Mouse (Mus musculus): ENCODE results near the gene Olfr527. TPM values are rescaled to one million over a fixed set of nuclear protein-coding genes. Genes with fewer than 3 reads are reported as not detected.

The Olfr527 gene
- polyA plus RNA-seq, 1 experiment = not detected

GRCm38 (mm10) chr7:140376231-140376630 is 42.4 kb downstream of the Olfr527 start, which contains the start of gene Olfr530:
Olfr530 (minus strand) TSS chr7:140376331.
- TF ChIP-seq POLR2A (IDR thresholded peaks at IDR 0.05; ENCODE audit: borderline replicate concordance, low read depth, low read length) = no peak
- TF ChIP-seq CTCF (IDR thresholded peaks at IDR 0.05; ENCODE audit: low read depth, low read length) = no peak
- Histone ChIP-seq H3K4me1 (ENCODE audit: control insufficient read depth, insufficient read depth, low read length) (no peaks in the 10 kb centered on the region), H3K4me3 (ENCODE audit: insufficient read depth, low read length) (no peak within 1 kb of the TSS), H3K27ac (ENCODE audit: insufficient read depth, low read depth, low read length) (no peak within 1 kb of the TSS)

GRCm38 (mm10) chr7:140376911-140377310 is 43.1 kb downstream of the Olfr527 start:
- Histone ChIP-seq H3K4me1 (ENCODE audit: control insufficient read depth, insufficient read depth, low read length) (no peaks in the 10 kb centered on the region), H3K4me3 (ENCODE audit: insufficient read depth, low read length) (no peak overlapping the region), H3K27ac (ENCODE audit: insufficient read depth, low read depth, low read length) (no peak overlapping the region)
- TF ChIP-seq CTCF (IDR thresholded peaks at IDR 0.05; ENCODE audit: low read depth, low read length) (no peak), POLR2A (IDR thresholded peaks at IDR 0.05; ENCODE audit: borderline replicate concordance, low read depth, low read length) (no peak)

Other genes starting within 250 kb of the Olfr527 start
- not detected in 2 replicates for gene Prap1, start 240.6 kb upstream of the Olfr527 start, polyA plus RNA-seq (2012; ENCODE audit: insufficient read depth, insufficient read length, missing spikeins)
- gene Fuom, start 231.6 kb upstream of the Olfr527 start, polyA plus RNA-seq (2012; ENCODE audit: insufficient read depth, insufficient read length, missing spikeins) = 19.0 and 22.5 TPM in 2 replicates
- 20.1 and 25.9 TPM in 2 replicates for gene Paox, start 218.2 kb upstream of the Olfr527 start, polyA plus RNA-seq (2012; ENCODE audit: insufficient read depth, insufficient read length, missing spikeins)
- 44.9 and 45.7 TPM in 2 replicates for gene Echs1, start 217.5 kb upstream of the Olfr527 start, polyA plus RNA-seq (2012; ENCODE audit: insufficient read depth, insufficient read length, missing spikeins)
- gene Mtg1, start 196.5 kb upstream of the Olfr527 start, polyA plus RNA-seq (2012; ENCODE audit: insufficient read depth, insufficient read length, missing spikeins) = 10.5 and 10.8 TPM in 2 replicates
- gene Sprn, start 179.1 kb upstream of the Olfr527 start, polyA plus RNA-seq (2012; ENCODE audit: insufficient read depth, insufficient read length, missing spikeins) = not detected in 2 replicates
- not detected in 2 replicates for gene Olfr522, start 169.3 kb upstream of the Olfr527 start, polyA plus RNA-seq (2012; ENCODE audit: insufficient read depth, insufficient read length, missing spikeins)
- not detected in 2 replicates for gene Olfr523, start 160.8 kb upstream of the Olfr527 start, polyA plus RNA-seq (2012; ENCODE audit: insufficient read depth, insufficient read length, missing spikeins)
- not detected in 2 replicates for gene Olfr524, start 128.1 kb upstream of the Olfr527 start, polyA plus RNA-seq (2012; ENCODE audit: insufficient read depth, insufficient read length, missing spikeins)
- not detected in 2 replicates for gene Cd163l1, start 115.8 kb upstream of the Olfr527 start, polyA plus RNA-seq (2012; ENCODE audit: insufficient read depth, insufficient read length, missing spikeins)
- gene 5830411N06Rik, start 86.7 kb upstream of the Olfr527 start, polyA plus RNA-seq (2012; ENCODE audit: insufficient read depth, insufficient read length, missing spikeins) = not detected in 2 replicates
- gene Olfr525, start 13.2 kb upstream of the Olfr527 start, polyA plus RNA-seq (2012; ENCODE audit: insufficient read depth, insufficient read length, missing spikeins) = not detected in 2 replicates
- gene Olfr60, start 27.7 kb downstream of the Olfr527 start, polyA plus RNA-seq (2012; ENCODE audit: insufficient read depth, insufficient read length, missing spikeins) = not detected in 2 replicates
- not detected in 2 replicates for gene Olfr530, start 42.3 kb downstream of the Olfr527 start, polyA plus RNA-seq (2012; ENCODE audit: insufficient read depth, insufficient read length, missing spikeins)
- gene Olfr531, start 68.9 kb downstream of the Olfr527 start, polyA plus RNA-seq (2012; ENCODE audit: insufficient read depth, insufficient read length, missing spikeins) = not detected in 2 replicates
- not detected in 2 replicates for gene Olfr532, start 87.6 kb downstream of the Olfr527 start, polyA plus RNA-seq (2012; ENCODE audit: insufficient read depth, insufficient read length, missing spikeins)
- gene Olfr533, start 129.4 kb downstream of the Olfr527 start, polyA plus RNA-seq (2012; ENCODE audit: insufficient read depth, insufficient read length, missing spikeins) = not detected in 2 replicates
- gene Olfr535, start 150.2 kb downstream of the Olfr527 start, polyA plus RNA-seq (2012; ENCODE audit: insufficient read depth, insufficient read length, missing spikeins) = not detected in 2 replicates
- 0.15 TPM in 1 of 2 replicates, not detected in the other for gene Olfr536, start 173.4 kb downstream of the Olfr527 start, polyA plus RNA-seq (2012; ENCODE audit: insufficient read depth, insufficient read length, missing spikeins)
- not detected in 2 replicates for gene Olfr538, start 233.9 kb downstream of the Olfr527 start, polyA plus RNA-seq (2012; ENCODE audit: insufficient read depth, insufficient read length, missing spikeins)